Mouse (Mus musculus) embryonic facial prominence, embryonic 11.5 days (tissue): ENCODE results near the gene Apol9b. TPM values are rescaled to one million over a fixed set of nuclear protein-coding genes. Genes with fewer than 3 reads are reported as not detected.
"Not testable (repeated sequence)": the region's sequence is repeated elsewhere in the genome, so short reads cannot be mapped to it uniquely, and the experiment has no call there.

Source experiments
- ATAC-seq: fragments of 200-750 bp; cut with Nextera tagmentation; replicated peaks from 2 replicates; pipeline ENCODE4 v1.8.0; 2017; ENCODE audit warnings: low read depth; ENCODE audit not compliant: insufficient number of reproducible peaks, low FRiP score, low TSS enrichment
- DNase-seq: peaks from one replicate; pipeline ENCODE4 v3.0.0-alpha.2; 2015; ENCODE audit warnings: low spot score
- H3K27ac ChIP-seq: fragments of 300-500 bp; sonication (generic); replicated peaks from 2 replicates; pipeline ENCODE4 v1.5.1; 2014; ENCODE audit warnings: mild to moderate bottlenecking, low read depth, low read length, control low read depth
- H3K27me3 ChIP-seq: fragments of 300-500 bp; sonication (generic); 2 replicates; pipeline ENCODE4 v1.6.1; 2014; ENCODE audit warnings: mild to moderate bottlenecking, low read length, moderate library complexity, mixed read lengths; ENCODE audit not compliant: control insufficient read depth, insufficient read depth
- H3K36me3 ChIP-seq: fragments of 300-500 bp; sonication (generic); replicated peaks from 2 replicates; pipeline ENCODE4 v1.6.1; 2014; ENCODE audit warnings: low read depth, mild to moderate bottlenecking, low read length, moderate library complexity, mixed read lengths; ENCODE audit not compliant: control insufficient read depth, insufficient read depth
- H3K4me1 ChIP-seq: fragments of 300-500 bp; sonication (generic); 2 replicates; pipeline ENCODE4 v1.6.1; 2014; ENCODE audit warnings: low read length, mixed read lengths; ENCODE audit not compliant: control insufficient read depth, insufficient read depth
- H3K4me2 ChIP-seq: fragments of 300-500 bp; sonication (generic); 2 replicates; pipeline ENCODE4 v1.6.1; 2014; ENCODE audit warnings: low read depth, mild to moderate bottlenecking, control low read depth, low read length, moderate library complexity
- H3K4me3 ChIP-seq: fragments of 300-500 bp; sonication (generic); 2 replicates; pipeline ENCODE4 v1.5.1; 2014; ENCODE audit warnings: low read depth, low read length, control low read depth
- H3K9ac ChIP-seq: fragments of 300-500 bp; sonication (generic); replicated peaks from 2 replicates; pipeline ENCODE4 v1.6.1; 2014; ENCODE audit warnings: mild to moderate bottlenecking, control low read depth, low read length
- H3K9me3 ChIP-seq: fragments of 300-500 bp; sonication (generic); replicated peaks from 2 replicates; pipeline ENCODE4 v1.6.1; 2016; ENCODE audit warnings: mild to moderate bottlenecking, low read length, inconsistent platforms, mixed read lengths; ENCODE audit not compliant: control insufficient read depth
- WGBS: fragments of 180-500 bp; shearing (Covaris S2); extraction: QIAGEN DNeasy Blood & Tissue Kit; methylation state at CpG from one replicate; pipeline ENCODE4 v1.1.7; 2014; 5-methylcytosine and 5-hydroxymethylcytosine counted together
- polyA plus RNA-seq: library from polyadenylated mRNA; unstranded; fragments of >200 nt; fragmentation: Nextera tagmentation; extraction: Ambion mirVana; gene quantifications from 2 replicates; pipeline ENCODE4 v1.2.1, GENCODE M21; 2014

The Apol9b gene
- polyA plus RNA-seq, 1 experiment from 2014 or later: not detected

- ATAC-seq, H3K27me3 ChIP-seq, H3K4me1 ChIP-seq, H3K4me3 ChIP-seq, H3K9me3 ChIP-seq, H3K9ac ChIP-seq, H3K36me3 ChIP-seq, H3K27ac ChIP-seq, DNase-seq, H3K4me2 ChIP-seq: not testable (repeated sequence)
- WGBS: 65% methylated on average over 4 of the region's 4 CpGs
These were observed 5.1 kb downstream of the Apol9b start for GRCm38 (mm10) chr15:77733903-77734302.

- H3K4me3 ChIP-seq: no peak overlapping the region
- no peak overlapping the region for H3K27ac ChIP-seq
- H3K27me3 ChIP-seq: no peaks in the 10 kb centered on the region
- ATAC-seq (no peak), DNase-seq (peak; percentile 6)
- H3K36me3 ChIP-seq: no peaks in the 10 kb centered on the region
- WGBS: 77% methylated on average over 9 of the region's 9 CpGs
- no peaks in the 10 kb centered on the region for H3K4me1 ChIP-seq
- no peak overlapping the region for H3K9ac ChIP-seq
- H3K4me2 ChIP-seq: no peak overlapping the region
- H3K9me3 ChIP-seq: no peaks in the 10 kb centered on the region
These were observed 11.9 kb downstream of the Apol9b start for GRCm38 (mm10) chr15:77740511-77741297.

GRCm38 (mm10) chr15:77741556-77741955, 12.7 kb downstream of the Apol9b start:
- 82% methylated on average over 6 of the region's 6 CpGs for WGBS
- H3K4me1 ChIP-seq, H3K36me3 ChIP-seq, H3K27ac ChIP-seq, H3K9me3 ChIP-seq, DNase-seq, H3K4me3 ChIP-seq, ATAC-seq, H3K9ac ChIP-seq, H3K4me2 ChIP-seq, H3K27me3 ChIP-seq: not testable (repeated sequence)

- H3K27me3 ChIP-seq: no peaks in the 10 kb centered on the region
- no peak for ATAC-seq
- no peak overlapping the region for H3K9ac ChIP-seq
- no peaks in the 10 kb centered on the region for H3K9me3 ChIP-seq
- H3K27ac ChIP-seq: no peak overlapping the region
- H3K4me2 ChIP-seq: no peak overlapping the region
- H3K4me1 ChIP-seq: no peaks in the 10 kb centered on the region
- DNase-seq: no peak
- H3K4me3 ChIP-seq: no peak overlapping the region
- WGBS: 44% methylated on average over 5 of the region's 5 CpGs
- H3K36me3 ChIP-seq: no peaks in the 10 kb centered on the region
These were observed 15.8 kb downstream of the Apol9b start for GRCm38 (mm10) chr15:77744632-77745031.

- Histone ChIP-seq H3K9ac (no peak overlapping the region), H3K4me2 (no peak overlapping the region), H3K4me3 (no peak overlapping the region), H3K36me3 (no peaks in the 10 kb centered on the region), H3K27ac (no peak overlapping the region), H3K4me1 (no peaks in the 10 kb centered on the region), H3K9me3 (no peaks in the 10 kb centered on the region), H3K27me3 (no peaks in the 10 kb centered on the region)
- ATAC-seq (no peak), DNase-seq (no peak)
These were observed 16.2 kb downstream of the Apol9b start for GRCm38 (mm10) chr15:77745081-77745480.

- DNase-seq: no peak
- 95% methylated on average over 1 of the region's 1 CpGs for WGBS
These were observed 17.5 kb downstream of the Apol9b start for GRCm38 (mm10) chr15:77746326-77746725.

GRCm38 (mm10) chr15:77748414-77748813, 19.6 kb downstream of the Apol9b start:
- H3K9ac ChIP-seq: no peak overlapping the region
- no peaks in the 10 kb centered on the region for H3K4me1 ChIP-seq
- H3K27ac ChIP-seq: no peak overlapping the region
- ATAC-seq: no peak
- no peak overlapping the region for H3K4me2 ChIP-seq
- WGBS: 89% methylated on average over 3 of the region's 3 CpGs
- no peaks in the 10 kb centered on the region for H3K27me3 ChIP-seq
- H3K4me3 ChIP-seq: no peak overlapping the region
- H3K9me3 ChIP-seq: no peaks in the 10 kb centered on the region
- no peak for DNase-seq
- H3K36me3 ChIP-seq: no peaks in the 10 kb centered on the region

More at GRCm38 (mm10) chr15:77746326-77746725, 17.5 kb downstream of the Apol9b start:
- Histone ChIP-seq H3K9ac (no peak overlapping the region), H3K4me1 (no peaks in the 10 kb centered on the region), H3K9me3 (no peaks in the 10 kb centered on the region), H3K4me3 (no peak overlapping the region), H3K36me3 (no peaks in the 10 kb centered on the region), H3K27me3 (no peaks in the 10 kb centered on the region), H3K27ac (no peak overlapping the region), H3K4me2 (no peak overlapping the region)
- ATAC-seq: no peak

- H3K27ac ChIP-seq: no peak overlapping the region
- DNase-seq: no peak
- H3K36me3 ChIP-seq: no peaks in the 10 kb centered on the region
- H3K4me3 ChIP-seq: no peak overlapping the region
- no peak for ATAC-seq
- WGBS: 88% methylated on average over 10 of the region's 10 CpGs
- no peak overlapping the region for H3K9ac ChIP-seq
- H3K4me2 ChIP-seq: no peak overlapping the region
- H3K4me1 ChIP-seq: no peaks in the 10 kb centered on the region
- H3K27me3 ChIP-seq: no peaks in the 10 kb centered on the region
- H3K9me3 ChIP-seq: no peaks in the 10 kb centered on the region
These were observed 20.9 kb downstream of the Apol9b start for GRCm38 (mm10) chr15:77749717-77750116.
